ENCODE assay signal across 24 mouse cellular contexts in genomic region chr4:32907631-32908030, GRCm38 (mm10). TPM values are rescaled to one million over a fixed set of nuclear protein-coding genes. Genes with fewer than 3 reads are reported as not detected.
DNase-seq lines count a peak whose midpoint lies in the region; ATAC-seq and TF ChIP-seq lines count a peak whose summit lies in the region.
"Had no signal": no experiment of that assay in that cellular context is flagged by ENCODE, and none has a peak within 500 bp of the region (broad histone marks: within the 10 kb centered on the region; RNA-seq: fewer than 3 reads in every experiment).

No protein-coding gene starts in this region.

- ATAC-seq in lung, embryonic 14.5 days (ENCODE audit: insufficient read depth): peak; percentile 82
- no peak for ATAC-seq in neural tube, embryonic 11.5 days (ENCODE audit: insufficient read depth, low FRiP score, low TSS enrichment)
- no peak for ATAC-seq in neural tube, embryonic 15.5 days (ENCODE audit: low FRiP score)
- ATAC-seq: activated CD4-positive, CD25-positive, alpha-beta regulatory T cell, adult 4 months; CD4-positive, CD25-positive, alpha-beta regulatory T cell, adult 4 months; forebrain, embryonic 13.5 days; forebrain, embryonic 15.5 days; Patski had no signal

- peak overlapping the region; percentile 57; the same call in 1 of the 2 replicates for H3K27ac ChIP-seq in heart, embryonic 10.5 days
- no peak overlapping the region for H3K27ac ChIP-seq in lung, embryonic 14.5 days (ENCODE audit: low read depth)
- no peak overlapping the region for H3K27ac ChIP-seq in neural tube, embryonic 11.5 days (ENCODE audit: low read depth, low read length)
- H3K27ac ChIP-seq in neural tube, embryonic 15.5 days (replicated peaks): no peak overlapping the region
- H3K27ac ChIP-seq: embryonic facial prominence, embryonic 10.5 days; embryonic facial prominence, embryonic 12.5 days; forebrain, embryonic 13.5 days; forebrain, embryonic 15.5 days had no signal

- H3K9ac ChIP-seq in lung, embryonic 14.5 days: no peak overlapping the region
- H3K9ac ChIP-seq in neural tube, embryonic 11.5 days (ENCODE audit: low read length): no peak overlapping the region
- H3K9ac ChIP-seq in neural tube, embryonic 15.5 days (replicated peaks): no peak overlapping the region
- H3K9ac ChIP-seq: embryonic facial prominence, embryonic 12.5 days; forebrain, embryonic 13.5 days; forebrain, embryonic 15.5 days had no signal

- no peaks in the 10 kb centered on the region for H3K27me3 ChIP-seq in heart, embryonic 10.5 days (ENCODE audit: insufficient read depth, poor library complexity, severe bottlenecking)
- no peaks in the 10 kb centered on the region for H3K27me3 ChIP-seq in lung, embryonic 14.5 days (ENCODE audit: insufficient read depth, low read length)
- no peaks in the 10 kb centered on the region for H3K27me3 ChIP-seq in neural tube, embryonic 11.5 days (ENCODE audit: control insufficient read depth, insufficient read depth, low read length)
- no peaks in the 10 kb centered on the region for H3K27me3 ChIP-seq in neural tube, embryonic 15.5 days (replicated peaks)
- H3K27me3 ChIP-seq: CH12.LX; embryonic facial prominence, embryonic 12.5 days; forebrain, embryonic 13.5 days; forebrain, embryonic 15.5 days; Patski had no signal

- no peak for TF ChIP-seq CTCF in lung, embryonic 14.5 days (IDR thresholded peaks at IDR 0.05; ENCODE audit: low read depth)

- no peak overlapping the region for H3K4me2 ChIP-seq in lung, embryonic 14.5 days
- no peak overlapping the region for H3K4me2 ChIP-seq in neural tube, embryonic 11.5 days (ENCODE audit: low read depth)
- H3K4me2 ChIP-seq in neural tube, embryonic 15.5 days: no peak overlapping the region
- H3K4me2 ChIP-seq: embryonic facial prominence, embryonic 12.5 days; forebrain, embryonic 13.5 days; forebrain, embryonic 15.5 days had no signal

- H3K4me1 ChIP-seq in heart, embryonic 10.5 days: peaks cover 48% of the 10 kb centered on the region
- H3K4me1 ChIP-seq in lung, embryonic 14.5 days (ENCODE audit: insufficient read depth): 0 out of 2 replicates have a peak, but pooled peaks cover 3% of the 10 kb centered on the region
- no peaks in the 10 kb centered on the region; the same call in 1 of the 2 replicates for H3K4me1 ChIP-seq in neural tube, embryonic 11.5 days (ENCODE audit: control insufficient read depth, insufficient read depth, low read length)
- H3K4me1 ChIP-seq in neural tube, embryonic 15.5 days: peaks cover 3% of the 10 kb centered on the region; the same call in 1 of the 2 replicates
- H3K4me1 ChIP-seq: embryonic facial prominence, embryonic 12.5 days had no signal

- no peak overlapping the region for H3K4me3 ChIP-seq in heart, embryonic 10.5 days
- no peak overlapping the region for H3K4me3 ChIP-seq in lung, embryonic 14.5 days (ENCODE audit: low read depth, low read length)
- H3K4me3 ChIP-seq in neural tube, embryonic 11.5 days (ENCODE audit: low read depth, low read length): no peak overlapping the region
- H3K4me3 ChIP-seq in neural tube, embryonic 15.5 days (replicated peaks): no peak overlapping the region
- H3K4me3 ChIP-seq: embryonic facial prominence, embryonic 10.5 days; embryonic facial prominence, embryonic 12.5 days; forebrain, embryonic 13.5 days; forebrain, embryonic 15.5 days had no signal

- H3K36me3 ChIP-seq in heart, embryonic 10.5 days: no peaks in the 10 kb centered on the region
- no peaks in the 10 kb centered on the region for H3K36me3 ChIP-seq in lung, embryonic 14.5 days (ENCODE audit: insufficient read depth)
- no peaks in the 10 kb centered on the region for H3K36me3 ChIP-seq in neural tube, embryonic 11.5 days (ENCODE audit: control insufficient read depth, insufficient read depth, low read length)
- H3K36me3 ChIP-seq in neural tube, embryonic 15.5 days: no peaks in the 10 kb centered on the region
- H3K36me3 ChIP-seq: embryonic facial prominence, embryonic 10.5 days; embryonic facial prominence, embryonic 12.5 days; forebrain, embryonic 15.5 days; G1E had no signal

- DNase-seq in heart, embryonic 10.5 days (ENCODE audit: low spot score): no peak
- no peak for DNase-seq in heart, adult 18-20 months
- peak; percentile 71 for DNase-seq in lung, embryonic 14.5 days
- DNase-seq in lung, adult 18-20 months: no peak
- peak; percentile 6 for DNase-seq in neural tube, embryonic 11.5 days (ENCODE audit: low spot score)
- DNase-seq: adrenal gland, adult 8-10 months; adrenal gland, postnatal 14 days; adrenal gland, postnatal 36 days; B cell, adult 2 months; cerebellum, adult 11-12 months; cerebellum, adult 2 months; cerebellum, adult 9-10 months; cerebellum, postnatal 10 days; cerebellum, postnatal 25 days had no signal

- WGBS in heart, embryonic 10.5 days: 59% methylated on average over 3 of the region's 3 CpGs
- WGBS in lung, embryonic 14.5 days: 20% methylated on average over 3 of the region's 3 CpGs
- 83% methylated on average over 3 of the region's 3 CpGs for WGBS in neural tube, embryonic 11.5 days
- 86% methylated on average over 3 of the region's 3 CpGs for WGBS in neural tube, embryonic 15.5 days

- no peaks in the 10 kb centered on the region for H3K9me3 ChIP-seq in heart, embryonic 10.5 days
- H3K9me3 ChIP-seq in lung, embryonic 14.5 days (ENCODE audit: low read depth, low read length): no peaks in the 10 kb centered on the region
- H3K9me3 ChIP-seq in neural tube, embryonic 11.5 days (ENCODE audit: control insufficient read depth, low read length): no peaks in the 10 kb centered on the region
- no peaks in the 10 kb centered on the region for H3K9me3 ChIP-seq in neural tube, embryonic 15.5 days (replicated peaks)
- H3K9me3 ChIP-seq: embryonic facial prominence, embryonic 10.5 days; embryonic facial prominence, embryonic 12.5 days; forebrain, embryonic 13.5 days; forebrain, embryonic 15.5 days; G1E had no signal

RNA-seq across cellular contexts. Expression of gene Ankrd6, which starts 43.0 kb away (rescaled TPM):
- polyA plus RNA-seq in heart, embryonic 10.5 days (2016; fragmentation: Nextera tagmentation; extraction: Ambion mirVana): 8.3 and 8.4 TPM in 2 replicates
- total RNA-seq in heart, adult 18-20 months (2021): 1 to 10 TPM; 4.8 to 5.9 TPM
- polyA plus RNA-seq in lung, embryonic 14.5 days (2014; fragmentation: Nextera tagmentation; extraction: Ambion mirVana): 4.0 and 4.7 TPM in 2 replicates
- polyA plus RNA-seq in neural tube, embryonic 11.5 days (2014; fragmentation: Nextera tagmentation; extraction: Ambion mirVana): 28.1 and 31.3 TPM in 2 replicates
- 21.0 and 23.7 TPM in 2 replicates for polyA plus RNA-seq in neural tube, embryonic 15.5 days (2015; fragmentation: Nextera tagmentation; extraction: Ambion mirVana)

Comparison
In these comparisons a context has a peak if more than half of its experiments do, and no peak if none do; other contexts are left out.
1. DNase-seq: peak in lung, embryonic 14.5 days (single experiment) and neural tube, embryonic 11.5 days (single experiment); none in heart, embryonic 10.5 days (single experiment), heart, adult 18-20 months (0 of 2) and lung, adult 18-20 months (0 of 2).